Mouse (Mus musculus) intestine, embryonic 16.5 days (tissue): ENCODE measurements around the gene Rspo1. TPM values are rescaled to one million over a fixed set of nuclear protein-coding genes. Genes with fewer than 3 reads are reported as not detected.
A peak's percentile ranks its signal among the peaks of the same experiment; 100 is the strongest.

Source experiments
- ATAC-seq: fragments of 200-750 bp; cut with Nextera tagmentation; 2 replicates; pipeline ENCODE4 v1.8.0; 2017; ENCODE audit warnings: moderate TSS enrichment, moderate library complexity
- H3K27ac ChIP-seq: fragments of 300-500 bp; sonication (generic); 2 replicates; pipeline ENCODE4 v1.5.1; 2014; ENCODE audit warnings: mild to moderate bottlenecking, low read length
- H3K27me3 ChIP-seq: fragments of 300-500 bp; sonication (generic); replicated peaks from 2 replicates; pipeline ENCODE4 v1.6.1; 2014; ENCODE audit warnings: low read length, control low read depth, mixed read lengths; ENCODE audit not compliant: control insufficient read depth, insufficient read depth
- H3K36me3 ChIP-seq: fragments of 300-500 bp; sonication (generic); 2 replicates; pipeline ENCODE4 v1.6.1; 2014; ENCODE audit warnings: low read length, control low read depth; ENCODE audit not compliant: control insufficient read depth, insufficient read depth
- H3K4me1 ChIP-seq: fragments of 300-500 bp; sonication (generic); 2 replicates; pipeline ENCODE4 v1.6.1; 2014; ENCODE audit warnings: low read length, control low read depth, mixed read lengths; ENCODE audit not compliant: control insufficient read depth, insufficient read depth
- H3K4me2 ChIP-seq: fragments of 300-500 bp; sonication (generic); 2 replicates; pipeline ENCODE4 v1.6.1; 2014; ENCODE audit warnings: low read depth, low read length, control low read depth
- H3K4me3 ChIP-seq: fragments of 300-500 bp; sonication (generic); 2 replicates; pipeline ENCODE4 v1.5.1; 2014; ENCODE audit warnings: mild to moderate bottlenecking, low read length
- H3K9ac ChIP-seq: fragments of 300-500 bp; sonication (generic); 2 replicates; pipeline ENCODE4 v1.6.1; 2014; ENCODE audit warnings: low read depth, low read length
- H3K9me3 ChIP-seq: fragments of 300-500 bp; sonication (generic); 2 replicates; pipeline ENCODE4 v1.6.1; 2016; ENCODE audit warnings: low read length, control low read depth; ENCODE audit not compliant: control insufficient read depth
- WGBS: fragments of 180-500 bp; shearing (Covaris S2); extraction: QIAGEN DNeasy Blood & Tissue Kit; methylation state at CpG from one replicate; pipeline ENCODE4 v1.1.7; 2014; 5-methylcytosine and 5-hydroxymethylcytosine counted together
- polyA plus RNA-seq: library from polyadenylated mRNA; unstranded; fragments of >200 nt; fragmentation: Nextera tagmentation; extraction: Ambion mirVana; gene quantifications from 2 replicates; pipeline ENCODE4 v1.2.1, GENCODE M21; 2015

Gene Rspo1
- polyA plus RNA-seq, 1 experiment from 2014 or later = 6.0 TPM

DNA sequence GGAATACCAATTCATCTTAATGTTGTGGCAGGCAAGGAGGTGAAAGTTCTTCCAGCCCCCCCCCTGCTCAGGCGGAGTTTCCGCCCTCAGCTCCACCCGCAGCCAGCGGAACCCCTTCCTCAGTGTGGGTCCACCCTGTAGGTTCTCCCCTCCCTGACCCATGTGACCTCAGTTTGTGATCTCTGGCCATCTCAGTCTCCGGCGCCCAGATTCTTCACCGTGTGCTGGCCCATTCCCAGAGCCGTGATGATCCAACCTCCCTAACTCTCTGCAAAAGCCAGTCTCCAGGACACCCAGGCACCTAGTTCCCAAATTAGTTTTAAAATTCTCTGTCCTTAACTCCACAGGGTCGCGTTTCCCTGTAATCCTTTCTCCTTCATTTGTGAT is 1.5 kb downstream of the Rspo1 start:
- WGBS = 15% methylated on average over 10 of the region's 10 CpGs

DNA sequence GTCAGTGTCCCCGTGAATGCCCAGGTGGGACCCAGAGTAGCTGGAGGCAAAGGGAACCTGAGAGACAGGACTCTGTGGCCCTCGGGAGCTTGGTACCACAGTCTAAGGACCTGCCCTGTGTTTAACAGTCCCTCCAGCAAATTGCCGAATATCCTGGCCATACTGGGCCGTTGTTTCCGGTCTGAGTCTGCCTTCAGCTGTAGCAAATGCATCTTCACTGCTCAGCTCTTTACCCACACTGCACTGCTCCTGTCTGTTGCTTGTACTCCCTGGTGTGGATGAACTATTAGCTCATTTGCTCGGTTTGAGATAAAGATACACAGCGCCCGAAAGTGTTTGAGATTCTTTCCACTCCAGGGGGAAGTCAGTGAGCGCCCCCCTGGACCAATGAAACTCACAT is 2.2 kb downstream of the Rspo1 start:
- peaks cover 73% of the 10 kb centered on the region for H3K27me3 ChIP-seq
- H3K4me3 ChIP-seq = no peak overlapping the region
- no peaks in the 10 kb centered on the region for H3K9me3 ChIP-seq
- no peaks in the 10 kb centered on the region for H3K36me3 ChIP-seq
- no peak overlapping the region for H3K27ac ChIP-seq
- ATAC-seq = no peak
- H3K4me2 ChIP-seq = no peak overlapping the region
- WGBS = 12% methylated on average over 9 of the region's 9 CpGs
- peaks cover 26% of the 10 kb centered on the region for H3K4me1 ChIP-seq
- H3K9ac ChIP-seq = no peak overlapping the region

More for the DNA sequence above, 1.5 kb downstream of the Rspo1 start:
- Histone ChIP-seq H3K9me3 (no peaks in the 10 kb centered on the region), H3K36me3 (no peaks in the 10 kb centered on the region), H3K27me3 (peaks cover 75% of the 10 kb centered on the region), H3K4me1 (peaks cover 26% of the 10 kb centered on the region), H3K9ac (no peak overlapping the region), H3K4me3 (no peak overlapping the region), H3K27ac (no peak overlapping the region), H3K4me2 (no peak overlapping the region)
- no peak for ATAC-seq

DNA sequence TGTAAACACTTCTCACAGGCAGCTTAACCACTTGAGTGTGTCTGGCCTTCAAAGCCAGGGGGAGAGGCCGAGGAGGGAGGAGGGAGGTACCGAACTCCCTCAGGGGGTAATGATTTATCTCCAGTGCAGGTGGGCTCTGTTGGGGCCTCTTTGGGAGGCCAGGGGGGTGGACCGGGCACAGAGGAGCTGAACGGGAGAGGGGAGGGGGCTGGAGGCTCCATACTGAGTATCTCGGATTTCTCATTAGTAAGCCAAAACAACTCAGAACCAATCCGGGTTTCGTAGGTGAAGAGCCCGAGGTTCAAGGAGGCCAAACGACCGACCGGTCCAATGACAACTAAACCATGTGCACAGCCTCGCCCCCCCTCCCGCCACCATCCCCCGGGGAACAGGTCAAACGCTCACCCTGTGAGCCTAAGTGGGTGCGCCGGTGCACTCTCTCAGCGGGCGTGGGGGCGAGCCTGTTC is 3.6 kb downstream of the Rspo1 start:
- Histone ChIP-seq H3K4me3 (no peak overlapping the region), H3K27me3 (peaks cover 58% of the 10 kb centered on the region), H3K9me3 (no peaks in the 10 kb centered on the region), H3K9ac (0 out of 2 replicates have a peak overlapping the region, but pooled peaks have one; percentile 37), H3K36me3 (no peaks in the 10 kb centered on the region), H3K27ac (no peak overlapping the region), H3K4me1 (peaks cover 26% of the 10 kb centered on the region), H3K4me2 (peak overlapping the region; percentile 17; the same call in 1 of the 2 replicates)
- WGBS = 8% methylated on average over 20 of the region's 20 CpGs
- peak; percentile 14; the same call in 1 of the 2 replicates for ATAC-seq

DNA sequence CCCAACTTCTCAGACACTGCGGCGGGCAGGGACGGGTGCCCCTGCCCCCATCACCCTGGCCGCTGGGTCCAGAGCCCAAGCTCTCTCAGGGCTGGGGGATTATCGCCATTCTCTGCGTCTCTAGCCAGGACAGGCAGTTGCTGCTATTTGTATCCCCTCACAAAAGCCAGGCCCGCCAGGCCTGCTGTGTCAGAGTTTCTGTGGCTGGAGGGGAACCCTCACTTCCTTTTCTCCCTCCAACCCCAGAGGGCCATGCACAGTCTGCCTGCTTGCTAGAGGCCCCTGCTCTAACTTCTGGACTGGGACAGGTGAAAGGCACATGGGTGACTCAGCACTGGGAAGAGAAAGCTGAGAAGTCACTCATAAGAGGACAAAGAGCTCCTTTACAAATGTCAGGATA is 4.1 kb downstream of the Rspo1 start:
- no peak overlapping the region for H3K27ac ChIP-seq

DNA sequence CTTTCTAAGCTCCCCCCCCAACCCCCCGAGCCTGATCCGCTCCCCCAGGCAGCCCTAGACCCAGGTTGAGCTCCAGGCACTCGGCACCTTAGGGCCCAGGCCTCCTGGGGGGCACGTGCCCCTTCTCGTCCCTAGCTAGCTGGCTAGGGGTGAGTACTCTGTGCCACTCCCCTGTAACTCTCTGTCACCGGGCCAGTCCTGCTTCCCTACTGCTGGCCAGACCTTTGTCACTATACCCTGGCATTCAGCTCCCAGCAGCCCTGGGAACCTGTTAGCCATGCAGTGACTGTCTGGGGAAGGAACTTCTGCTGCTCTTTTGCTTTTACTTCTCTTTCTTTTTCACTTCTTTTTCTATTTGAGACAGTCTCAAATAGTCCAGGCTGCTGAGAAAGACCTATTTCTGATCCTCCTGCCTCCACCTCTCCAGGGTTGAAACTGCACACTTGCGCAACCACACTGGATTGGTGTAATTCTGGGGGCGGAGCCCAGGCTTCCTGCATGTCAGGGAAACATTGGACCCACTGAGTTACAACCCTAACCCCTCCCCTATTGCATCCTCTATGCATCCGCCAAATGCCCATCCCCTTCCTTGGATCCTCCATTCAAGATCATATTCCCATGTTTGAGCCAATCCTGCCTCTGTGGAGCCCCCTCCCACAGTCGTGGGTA is 11.4 kb downstream of the Rspo1 start:
- no peak overlapping the region for H3K4me2 ChIP-seq
- H3K27ac ChIP-seq = peak overlapping the region; percentile 23; the same call in 1 of the 2 replicates
- 75% methylated on average over 10 of the region's 10 CpGs for WGBS
- H3K4me3 ChIP-seq = no peak overlapping the region
- peaks cover 11% of the 10 kb centered on the region; the same call in 1 of the 2 replicates for H3K4me1 ChIP-seq
- H3K9me3 ChIP-seq = no peaks in the 10 kb centered on the region
- H3K36me3 ChIP-seq = no peaks in the 10 kb centered on the region
- no peak overlapping the region for H3K9ac ChIP-seq
- H3K27me3 ChIP-seq = no peaks in the 10 kb centered on the region; the same call in 1 of the 2 replicates
- ATAC-seq = peak; percentile 76

More for the DNA sequence above, 4.1 kb downstream of the Rspo1 start:
- no peak for ATAC-seq
- Histone ChIP-seq H3K4me2 (peak overlapping the region; percentile 17; the same call in 1 of the 2 replicates), H3K9me3 (no peaks in the 10 kb centered on the region), H3K27me3 (peaks cover 56% of the 10 kb centered on the region), H3K9ac (peak overlapping the region; percentile 37; the same call in 1 of the 2 replicates), H3K4me3 (no peak overlapping the region), H3K36me3 (no peaks in the 10 kb centered on the region), H3K4me1 (peaks cover 26% of the 10 kb centered on the region)
- WGBS = 5% methylated on average over 7 of the region's 7 CpGs

DNA sequence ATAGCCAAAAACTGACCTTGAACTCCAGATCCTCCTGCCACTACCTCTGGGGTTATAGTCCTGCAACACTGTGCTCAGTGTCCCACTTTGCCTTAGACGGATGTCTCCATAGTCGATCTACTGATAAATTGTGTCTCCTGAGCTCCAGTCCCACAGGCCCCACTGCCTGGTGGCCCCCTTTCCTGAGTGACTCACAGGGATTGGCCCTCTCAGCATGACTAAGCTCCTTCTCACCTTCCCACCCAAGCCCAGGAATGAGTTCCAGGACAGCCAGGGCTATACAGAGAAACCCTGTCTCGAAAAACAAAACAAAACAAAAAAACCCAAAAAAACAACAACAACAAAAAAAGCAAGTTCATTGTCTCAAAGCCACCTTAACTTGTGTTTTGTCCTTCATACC is 13.3 kb downstream of the Rspo1 start:
- 90% methylated on average over 3 of the region's 3 CpGs for WGBS
- H3K27me3 ChIP-seq = no peaks in the 10 kb centered on the region
- H3K9ac ChIP-seq = no peak overlapping the region
- no peak overlapping the region for H3K4me2 ChIP-seq
- peaks cover 13% of the 10 kb centered on the region; the same call in 1 of the 2 replicates for H3K4me1 ChIP-seq
- H3K9me3 ChIP-seq = no peaks in the 10 kb centered on the region
- no peaks in the 10 kb centered on the region for H3K36me3 ChIP-seq
- H3K4me3 ChIP-seq = no peak overlapping the region
- ATAC-seq = no peak
- no peak overlapping the region for H3K27ac ChIP-seq

DNA sequence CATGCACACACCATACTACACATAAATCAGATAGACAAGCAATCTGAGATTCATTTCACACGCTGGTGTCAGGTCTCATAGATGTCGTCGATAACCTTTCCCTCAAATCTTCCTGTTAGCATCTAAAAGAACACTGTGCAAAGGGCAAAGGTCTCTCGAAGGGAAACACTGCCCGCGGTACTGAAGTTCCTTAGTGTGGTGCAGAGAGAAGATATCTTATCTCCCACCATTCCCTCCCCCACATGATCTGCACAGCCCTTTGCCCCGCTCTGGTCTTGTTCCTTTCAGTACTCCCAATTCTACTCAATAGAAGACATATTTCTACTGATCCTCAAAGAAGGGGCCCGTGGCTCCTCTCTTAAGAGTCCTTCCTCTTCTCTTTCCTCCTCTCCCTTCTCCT is 16.7 kb downstream of the Rspo1 start:
- peak; percentile 88 for ATAC-seq
- Histone ChIP-seq H3K4me2 (no peak overlapping the region), H3K4me1 (peaks cover 4% of the 10 kb centered on the region; the same call in 1 of the 2 replicates), H3K27ac (no peak overlapping the region), H3K9me3 (no peaks in the 10 kb centered on the region), H3K9ac (no peak overlapping the region), H3K4me3 (no peak overlapping the region), H3K27me3 (peaks cover 10% of the 10 kb centered on the region; the same call in 1 of the 2 replicates), H3K36me3 (no peaks in the 10 kb centered on the region)
- WGBS = 44% methylated on average over 8 of the region's 8 CpGs

DNA sequence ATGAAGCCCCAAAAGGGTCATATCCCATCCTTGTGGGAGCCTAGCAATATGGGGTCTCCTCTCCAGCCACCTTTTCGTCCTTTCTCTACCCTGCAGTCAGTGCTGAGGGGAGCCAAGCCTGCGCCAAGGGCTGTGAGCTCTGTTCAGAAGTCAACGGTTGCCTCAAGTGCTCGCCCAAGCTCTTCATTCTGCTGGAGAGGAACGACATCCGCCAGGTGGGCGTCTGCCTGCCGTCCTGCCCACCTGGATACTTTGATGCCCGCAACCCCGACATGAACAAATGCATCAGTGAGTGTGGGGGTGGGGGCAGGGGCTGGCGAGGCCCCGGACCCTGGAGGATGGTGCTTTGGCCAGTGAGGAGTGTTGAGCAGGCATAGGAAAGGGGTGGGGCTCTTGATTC is 18.7 kb downstream of the Rspo1 start:
- Histone ChIP-seq H3K27me3 (peaks cover 10% of the 10 kb centered on the region; the same call in 1 of the 2 replicates), H3K9ac (no peak overlapping the region), H3K4me1 (peaks cover 5% of the 10 kb centered on the region; the same call in 1 of the 2 replicates), H3K9me3 (no peaks in the 10 kb centered on the region), H3K4me3 (no peak overlapping the region), H3K4me2 (no peak overlapping the region), H3K27ac (no peak overlapping the region), H3K36me3 (no peaks in the 10 kb centered on the region)
- no peak for ATAC-seq
- 57% methylated on average over 12 of the region's 12 CpGs for WGBS

DNA sequence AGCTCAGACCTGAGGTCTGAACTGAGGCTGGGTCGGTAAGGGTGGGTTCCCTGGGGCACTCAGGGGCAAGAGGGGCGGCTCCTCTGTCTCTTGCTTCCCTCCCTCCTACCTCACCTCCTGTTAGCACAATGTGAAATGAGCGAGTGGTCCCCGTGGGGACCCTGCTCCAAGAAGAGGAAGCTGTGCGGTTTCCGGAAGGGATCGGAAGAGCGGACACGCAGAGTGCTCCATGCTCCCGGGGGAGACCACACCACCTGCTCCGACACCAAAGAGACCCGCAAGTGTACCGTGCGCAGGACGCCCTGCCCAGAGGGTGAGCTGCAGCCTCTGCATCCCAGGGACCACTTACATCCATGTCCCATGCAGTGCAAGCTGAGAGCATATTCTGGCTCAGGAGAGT is 21.2 kb downstream of the Rspo1 start:
- Histone ChIP-seq H3K27me3 (peaks cover 10% of the 10 kb centered on the region; the same call in 1 of the 2 replicates), H3K27ac (no peak overlapping the region), H3K9ac (no peak overlapping the region), H3K36me3 (no peaks in the 10 kb centered on the region), H3K4me2 (0 out of 2 replicates have a peak overlapping the region, but pooled peaks have one; percentile 2), H3K9me3 (no peaks in the 10 kb centered on the region), H3K4me1 (peaks cover 5% of the 10 kb centered on the region; the same call in 1 of the 2 replicates), H3K4me3 (no peak overlapping the region)
- ATAC-seq = no peak
- 50% methylated on average over 15 of the region's 15 CpGs for WGBS
